Mouse (Mus musculus) CD4-positive, CD25-positive, alpha-beta regulatory T cell, adult 4 months (primary cell): Measurements from ENCODE around the gene Lenep. TPM values are rescaled to one million over a fixed set of nuclear protein-coding genes. Genes with fewer than 3 reads are reported as not detected.

Experiments
- ATAC-seq: one replicate; pipeline ENCODE4 v1.8.0; 2017
- polyA plus RNA-seq, 2 experiments: library from polyadenylated mRNA; unstranded; fragments of 100-300 nt; shearing (Covaris generic); gene quantifications; one replicate each; pipeline ENCODE4 v1.2.1; 2017

The Lenep gene
- polyA plus RNA-seq, 2 experiments from 2014 or later = 5.3 TPM; not detected in 1

DNA sequence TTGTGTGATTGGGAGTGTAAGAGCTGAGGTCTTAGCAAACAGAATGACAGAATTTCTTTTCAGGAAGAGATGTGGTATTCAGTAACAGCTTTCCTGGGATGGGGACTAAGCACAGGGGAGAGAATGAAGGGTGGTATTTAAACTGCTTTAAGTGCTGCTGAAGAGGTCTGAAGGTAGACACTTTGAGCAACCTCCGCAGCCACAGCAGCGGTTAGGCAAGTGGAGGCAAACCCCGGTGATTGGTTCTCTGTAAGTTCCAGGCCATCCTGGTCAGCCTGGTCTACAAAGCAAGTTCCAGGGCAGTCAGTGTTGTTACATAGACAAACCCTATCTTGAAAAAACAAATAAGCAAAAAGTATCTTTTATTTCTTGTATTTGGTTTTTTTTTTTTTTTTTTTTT, 17.4 kb upstream of the Lenep start:
- ATAC-seq = no peak

DNA sequence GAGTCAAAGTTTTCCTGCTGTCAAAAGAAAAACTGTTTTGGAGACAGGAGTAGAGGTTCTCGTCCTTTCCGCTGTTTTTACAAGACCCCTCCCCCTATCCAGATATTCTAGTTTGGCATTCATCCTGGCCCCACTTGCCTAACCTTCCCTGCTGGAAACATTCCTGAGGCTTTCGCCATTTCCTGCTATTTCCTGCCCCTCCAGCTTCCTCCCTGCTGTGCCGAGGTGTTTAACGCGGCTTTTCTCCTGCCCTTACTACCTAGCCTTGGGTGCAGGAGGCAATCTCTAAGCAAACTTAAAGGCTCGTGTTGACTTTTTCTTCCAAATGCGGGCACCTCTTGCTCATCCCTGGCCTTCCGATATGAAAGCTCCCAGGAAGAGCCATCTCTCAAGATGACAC, 17.0 kb upstream of the Lenep start:
- no peak for ATAC-seq

DNA sequence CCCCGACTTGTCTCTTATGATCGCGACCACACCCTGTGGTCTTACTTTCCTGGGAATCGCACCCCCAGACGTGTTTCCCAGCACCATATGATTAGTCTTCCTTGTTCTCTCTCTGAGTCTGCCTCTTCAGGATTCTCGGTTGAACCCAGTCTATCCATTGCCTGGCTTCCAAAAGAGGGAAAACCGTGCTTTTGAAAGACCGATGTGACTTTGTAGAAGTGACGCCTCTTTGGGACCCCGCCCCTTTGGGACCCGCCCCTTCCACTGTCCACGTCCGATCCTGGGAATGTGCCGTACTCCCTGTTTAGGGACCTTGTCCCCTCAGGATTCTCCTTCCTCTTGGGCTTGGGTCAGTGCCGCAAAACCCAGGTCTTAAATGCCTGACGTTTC, 16.3 kb upstream of the Lenep start:
- no peak for ATAC-seq

DNA sequence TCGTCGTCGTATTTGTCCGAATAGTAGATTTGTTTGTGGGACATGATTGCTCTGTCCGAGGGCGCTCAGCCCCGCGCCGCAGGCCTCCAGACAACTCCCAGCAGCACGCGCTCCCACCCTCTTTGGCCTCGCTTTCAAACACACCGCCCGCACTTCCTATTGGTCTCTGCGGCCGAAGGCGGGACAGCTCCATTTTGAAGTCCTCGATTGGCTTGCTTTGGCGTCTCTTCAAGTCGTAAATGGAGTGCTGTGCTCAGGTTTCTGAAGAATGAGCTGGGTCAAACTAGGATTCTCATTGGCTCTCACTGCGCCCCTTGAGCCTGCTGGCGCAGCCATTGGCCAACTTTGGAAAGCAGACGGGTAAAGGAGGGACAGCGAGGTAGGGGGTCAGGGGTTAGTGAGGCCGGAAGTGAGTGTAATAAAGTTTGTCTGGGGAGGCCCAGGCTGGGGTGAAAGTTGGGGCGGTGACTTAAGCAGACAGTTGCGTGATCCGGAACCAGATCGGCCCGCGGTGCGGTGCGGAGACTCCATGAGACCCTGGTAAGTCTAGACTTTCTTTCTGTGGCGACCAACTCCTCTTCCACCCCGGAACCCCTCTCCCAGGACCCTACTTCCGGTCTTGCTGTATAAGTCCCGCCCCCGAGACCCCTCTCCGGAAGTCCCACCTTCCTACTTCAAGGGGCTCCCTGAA, 15.7 kb upstream of the Lenep start, which contains the start of the genes Cks1b and Shc1:
Gene Cks1b, minus strand, starts transcription at position 214 of the 691 bp plus-strand sequence.
Gene Shc1, plus strand, starts transcription at position 274 of the 691 bp plus-strand sequence.
- ATAC-seq = peak; percentile 98

DNA sequence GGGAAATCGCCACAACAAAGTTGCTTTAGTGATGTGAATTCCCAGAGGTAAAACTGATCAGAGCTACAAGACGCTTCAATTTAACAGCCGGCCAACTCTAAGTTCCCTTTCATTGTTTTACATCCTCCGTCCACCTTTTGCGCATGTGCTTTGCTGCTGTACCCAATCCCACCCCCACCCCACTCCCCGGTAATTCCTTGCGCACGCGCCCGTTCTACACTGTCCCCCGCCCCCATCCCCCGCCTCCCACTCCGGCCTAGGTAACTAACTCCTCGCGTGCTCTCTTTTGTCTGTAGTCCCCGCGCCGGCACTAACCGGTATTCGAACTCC, 15.2 kb upstream of the Lenep start:
- ATAC-seq = no peak

DNA sequence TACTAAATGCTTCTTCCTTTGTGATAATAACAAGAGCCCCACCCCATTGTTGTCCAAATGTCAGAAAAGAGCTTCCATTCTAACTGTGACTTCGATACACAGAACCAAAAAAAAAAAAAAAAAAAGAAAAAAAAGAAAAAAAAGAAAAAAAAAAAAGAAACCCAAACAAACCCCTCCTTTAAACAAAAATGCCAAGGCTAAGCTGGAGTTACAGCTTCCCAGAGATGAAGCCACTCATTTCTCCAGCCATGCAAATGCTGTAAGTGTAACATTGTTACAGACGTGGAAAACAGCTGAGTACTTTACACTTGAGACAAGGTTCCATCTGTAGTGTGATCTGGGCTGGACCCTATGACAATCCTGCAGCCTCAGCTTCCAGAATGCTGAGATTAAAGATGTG, 14.5 kb upstream of the Lenep start:
- no peak for ATAC-seq

DNA sequence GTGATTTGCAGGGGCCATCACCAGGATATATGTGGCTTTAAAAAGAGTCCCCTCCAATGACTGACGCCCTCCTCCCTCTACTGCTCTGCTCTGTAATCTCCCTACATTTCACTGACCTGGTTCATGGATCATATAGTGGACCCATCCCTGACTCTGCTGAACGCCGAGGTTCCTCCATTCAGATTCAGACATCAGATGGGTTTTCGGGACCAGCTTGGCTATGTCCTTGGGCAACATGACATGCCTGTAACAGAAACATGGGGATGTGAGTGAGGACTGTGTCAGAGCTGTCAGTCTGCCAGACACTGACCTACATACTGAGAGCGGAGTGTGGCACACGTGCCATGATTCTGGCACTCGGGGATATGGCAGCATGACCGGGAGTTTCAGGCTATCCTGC, 13.6 kb upstream of the Lenep start:
- no peak for ATAC-seq

DNA sequence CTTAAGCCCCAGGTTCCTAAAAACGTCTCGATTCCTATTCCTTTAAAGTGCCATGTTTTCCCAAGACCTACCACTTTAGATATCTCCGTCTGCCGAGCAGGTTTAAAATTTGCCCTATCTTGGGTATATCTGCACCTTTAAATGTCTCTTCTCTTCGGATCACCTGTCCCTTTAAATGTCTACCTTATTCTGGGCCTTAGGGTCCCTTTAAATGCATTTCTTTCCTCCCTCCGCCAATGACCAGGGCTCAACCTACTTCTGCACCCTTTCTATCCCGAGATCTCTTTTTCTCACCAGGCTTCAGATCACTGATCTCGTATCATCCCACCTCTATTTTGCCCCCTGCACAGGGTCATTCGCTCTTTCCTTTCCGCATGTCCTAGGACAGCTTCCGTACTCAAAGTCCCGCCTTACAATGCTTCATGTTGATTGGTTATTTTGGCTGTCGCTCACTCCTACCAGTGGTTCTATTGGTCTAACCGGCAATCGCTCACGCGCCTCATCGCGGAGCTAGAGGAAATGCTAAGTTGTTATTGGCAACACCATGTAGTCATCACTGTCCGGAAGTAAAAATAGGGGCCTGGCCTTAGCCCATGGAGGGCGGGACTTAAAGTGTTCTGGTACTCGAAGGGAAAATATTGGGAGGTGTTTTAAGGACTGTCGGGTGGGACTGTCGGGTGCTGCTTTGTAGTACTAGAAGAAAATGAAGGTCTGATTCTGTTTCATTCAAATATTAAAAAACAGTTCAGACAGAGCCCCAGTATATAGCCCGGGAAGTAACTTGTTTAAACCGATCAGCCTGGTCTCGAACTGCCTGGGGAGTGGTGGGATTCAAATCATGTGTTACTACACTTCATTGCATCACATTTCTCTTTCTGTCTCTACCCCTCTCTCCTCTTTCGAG, 9.1 kb upstream of the Lenep start, which contains the start of gene Flad1:
Gene Flad1, minus strand, starts transcription at position 381 of the 904 bp plus-strand sequence.
- ATAC-seq = peak; percentile 100

DNA sequence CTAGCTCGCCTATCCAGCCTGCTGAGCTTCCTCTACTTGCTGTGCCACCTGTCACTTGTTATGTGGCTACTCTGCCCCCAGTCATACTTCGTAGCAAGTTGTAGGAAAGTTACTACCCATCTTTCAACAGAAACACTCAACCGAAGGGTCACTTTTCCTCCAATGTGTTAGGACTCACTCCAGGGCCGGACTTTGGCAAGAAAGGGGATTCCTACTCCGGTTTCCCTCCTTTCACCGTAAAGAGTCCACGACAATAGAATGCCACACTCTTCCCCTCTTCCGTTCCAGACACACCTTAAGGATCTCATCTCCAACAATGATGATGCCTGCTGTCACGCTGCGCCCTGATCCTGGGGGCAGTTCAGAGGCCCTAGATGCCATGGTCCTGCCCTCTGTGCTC, 8.3 kb upstream of the Lenep start:
- ATAC-seq = no peak

DNA sequence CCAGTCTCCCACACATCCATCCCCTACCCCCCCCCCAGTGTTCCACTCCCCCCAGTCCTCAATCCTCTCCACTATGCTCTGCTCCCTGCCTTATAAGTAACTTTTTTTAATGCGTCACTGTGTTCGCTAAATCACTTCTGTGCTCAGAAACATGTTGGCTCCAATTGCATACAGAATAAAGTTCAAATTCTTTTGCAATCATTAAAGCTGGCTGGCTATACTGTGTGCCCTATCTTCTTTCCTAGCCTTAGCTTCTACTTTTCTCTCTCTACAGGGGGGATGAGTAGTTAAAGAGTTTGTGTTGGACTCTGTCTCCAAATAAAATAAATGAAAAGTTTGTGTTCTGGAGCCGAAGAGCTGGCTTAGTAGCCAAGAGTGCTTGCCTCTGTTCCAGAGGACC, 7.1 kb upstream of the Lenep start:
- no peak for ATAC-seq

DNA sequence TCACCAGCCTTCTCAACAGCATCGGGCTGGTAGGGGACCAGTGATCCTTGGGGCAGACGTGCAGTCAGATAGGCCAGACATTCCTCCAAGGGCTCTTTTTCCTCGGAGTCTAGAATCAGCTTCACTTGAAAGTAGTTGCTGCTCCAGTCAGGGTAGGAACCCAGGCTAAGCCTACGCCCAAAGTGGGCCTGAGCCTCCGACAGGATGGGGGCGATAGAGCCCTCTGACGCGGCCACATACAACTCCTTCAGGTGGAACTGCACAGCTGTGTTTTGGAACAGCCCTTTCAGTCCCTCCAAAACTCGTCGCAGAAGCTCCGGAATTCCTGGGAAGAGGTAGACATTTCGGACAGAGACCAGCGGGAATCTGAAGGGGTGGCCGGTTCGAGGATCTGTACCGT, 5.9 kb upstream of the Lenep start:
- no peak for ATAC-seq

DNA sequence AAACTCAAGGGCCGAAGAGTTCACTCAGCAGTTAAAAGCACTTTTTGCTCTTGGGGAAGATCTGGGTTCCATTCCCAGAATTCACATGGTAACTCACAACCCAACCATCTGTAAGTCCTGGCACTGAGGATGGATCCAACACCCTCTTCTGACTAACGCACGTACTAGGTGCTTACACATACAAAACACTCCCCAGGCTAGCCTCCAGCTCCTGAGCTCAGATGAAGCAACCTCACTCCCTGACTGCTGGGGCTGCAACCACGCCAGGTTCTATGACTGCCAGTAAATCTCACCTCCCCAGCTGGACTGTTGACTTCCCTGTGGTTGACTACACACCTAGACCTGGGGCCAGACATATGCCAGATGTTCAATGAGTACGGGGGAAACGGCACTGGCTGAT, 4.3 kb upstream of the Lenep start:
- ATAC-seq = no peak

DNA sequence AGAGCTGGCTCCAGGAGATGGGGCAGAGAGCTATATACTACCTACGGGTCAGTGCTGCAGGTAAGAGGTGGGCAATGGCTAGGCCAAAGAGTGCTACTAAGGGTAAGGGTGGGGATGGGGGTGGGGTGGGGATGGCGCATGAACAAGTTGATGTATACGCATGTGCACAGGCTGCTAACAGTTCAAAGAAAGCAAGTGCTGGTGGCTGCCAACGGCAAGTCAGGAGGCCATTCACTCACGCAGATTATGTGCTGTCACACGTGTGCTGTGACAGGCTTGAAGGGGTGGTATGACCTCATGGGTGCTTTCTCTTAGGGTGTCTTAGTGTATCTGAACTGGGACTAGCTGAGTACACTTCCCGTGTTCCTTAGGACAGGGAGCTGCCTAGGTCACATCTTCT, 1.3 kb downstream of the Lenep start:
- ATAC-seq = no peak

DNA sequence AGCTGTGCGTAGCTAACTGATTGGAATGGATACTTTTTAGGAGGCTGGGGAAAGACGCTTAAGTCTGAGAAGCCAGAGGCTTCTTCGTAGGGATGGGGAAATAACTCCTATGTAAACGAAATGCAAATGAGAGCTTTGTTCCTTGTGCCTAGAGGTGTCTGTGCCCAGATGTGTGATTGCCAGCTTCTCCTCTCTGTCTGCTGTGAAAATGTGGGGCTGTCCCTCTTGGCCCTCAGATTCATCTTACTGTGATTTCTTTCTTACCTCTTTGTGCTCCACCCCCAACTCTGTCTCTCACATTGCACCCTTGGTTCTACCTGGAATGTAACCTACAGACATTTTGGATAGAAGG, 6.0 kb downstream of the Lenep start:
- no peak for ATAC-seq

DNA sequence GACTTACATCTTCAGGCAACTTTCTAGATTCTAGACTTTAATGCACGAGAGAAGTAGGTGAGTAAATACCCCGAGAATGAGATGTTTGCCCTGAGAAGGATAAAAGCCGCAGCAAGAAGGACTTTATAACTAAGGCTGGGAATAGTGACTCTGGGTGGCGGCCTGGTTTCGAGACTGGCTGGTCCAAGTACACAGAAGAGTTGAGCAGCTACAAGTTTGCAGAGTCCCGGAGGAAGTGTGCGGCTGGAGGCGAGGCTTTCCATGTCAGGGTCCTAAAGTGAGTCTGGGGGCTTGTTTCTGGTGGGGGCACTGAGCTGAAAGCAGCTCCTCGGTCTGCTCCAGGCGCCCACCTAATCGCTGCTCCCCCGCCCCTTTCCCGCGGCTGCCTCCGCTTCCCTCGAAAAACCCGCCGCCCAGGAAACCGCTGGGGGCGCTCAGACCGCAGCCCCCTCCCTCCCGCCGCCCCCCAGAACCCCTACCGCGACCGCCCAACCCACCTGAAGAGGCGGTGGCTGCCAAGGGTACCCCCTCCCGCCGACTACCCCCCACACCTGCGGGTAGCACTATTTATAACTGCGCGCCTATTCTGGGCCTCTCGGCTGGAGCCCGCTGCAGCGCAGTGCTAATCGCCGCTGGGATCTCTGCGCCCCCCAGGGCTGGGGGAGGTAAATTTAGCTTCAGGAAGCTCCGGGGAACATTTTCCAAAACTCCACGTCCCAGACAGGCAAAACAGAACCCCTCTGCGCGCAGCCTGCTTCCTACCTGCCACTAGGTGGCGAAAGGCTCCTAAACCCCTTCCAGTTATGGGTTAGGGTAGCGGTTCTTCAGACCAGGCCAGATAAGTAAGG, 6.6 kb downstream of the Lenep start:
- ATAC-seq = no peak

DNA sequence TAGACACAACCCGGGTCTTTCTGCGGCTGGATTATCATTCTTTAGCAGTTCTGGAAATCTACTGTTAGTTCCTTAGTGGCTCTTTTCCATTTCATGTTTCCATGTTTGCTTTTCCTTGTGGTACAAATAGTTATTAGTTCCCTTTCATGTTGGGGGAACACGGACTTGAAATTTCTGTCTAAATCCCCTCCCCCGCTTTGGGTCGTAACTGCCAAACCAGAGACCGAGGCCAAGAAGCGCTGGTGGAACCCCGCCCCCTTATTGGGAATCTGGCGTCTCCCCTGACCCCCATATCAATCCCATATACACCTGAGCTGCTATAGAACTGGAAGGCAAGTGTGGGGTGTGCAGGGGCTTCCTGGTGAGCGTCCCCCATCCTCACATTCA, 7.2 kb downstream of the Lenep start:
- no peak for ATAC-seq

DNA sequence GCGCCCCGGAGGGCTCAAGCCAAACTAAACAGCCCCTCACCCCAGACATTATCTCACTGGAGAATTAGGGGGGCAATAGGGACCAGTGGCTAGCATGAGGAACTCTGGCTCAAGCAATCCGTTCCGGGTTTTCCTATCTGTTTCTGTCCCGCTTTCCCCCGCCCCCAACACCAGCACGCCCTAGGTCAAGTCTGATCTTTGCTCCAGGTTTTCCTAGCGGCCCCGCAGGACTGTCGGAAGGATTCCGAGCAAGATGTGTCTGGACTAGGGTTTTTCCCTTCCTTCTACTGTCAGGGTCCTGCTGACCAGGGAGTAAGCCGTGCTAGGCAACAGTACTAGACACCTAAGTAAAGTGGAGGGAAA, 7.7 kb downstream of the Lenep start:
- no peak for ATAC-seq

DNA sequence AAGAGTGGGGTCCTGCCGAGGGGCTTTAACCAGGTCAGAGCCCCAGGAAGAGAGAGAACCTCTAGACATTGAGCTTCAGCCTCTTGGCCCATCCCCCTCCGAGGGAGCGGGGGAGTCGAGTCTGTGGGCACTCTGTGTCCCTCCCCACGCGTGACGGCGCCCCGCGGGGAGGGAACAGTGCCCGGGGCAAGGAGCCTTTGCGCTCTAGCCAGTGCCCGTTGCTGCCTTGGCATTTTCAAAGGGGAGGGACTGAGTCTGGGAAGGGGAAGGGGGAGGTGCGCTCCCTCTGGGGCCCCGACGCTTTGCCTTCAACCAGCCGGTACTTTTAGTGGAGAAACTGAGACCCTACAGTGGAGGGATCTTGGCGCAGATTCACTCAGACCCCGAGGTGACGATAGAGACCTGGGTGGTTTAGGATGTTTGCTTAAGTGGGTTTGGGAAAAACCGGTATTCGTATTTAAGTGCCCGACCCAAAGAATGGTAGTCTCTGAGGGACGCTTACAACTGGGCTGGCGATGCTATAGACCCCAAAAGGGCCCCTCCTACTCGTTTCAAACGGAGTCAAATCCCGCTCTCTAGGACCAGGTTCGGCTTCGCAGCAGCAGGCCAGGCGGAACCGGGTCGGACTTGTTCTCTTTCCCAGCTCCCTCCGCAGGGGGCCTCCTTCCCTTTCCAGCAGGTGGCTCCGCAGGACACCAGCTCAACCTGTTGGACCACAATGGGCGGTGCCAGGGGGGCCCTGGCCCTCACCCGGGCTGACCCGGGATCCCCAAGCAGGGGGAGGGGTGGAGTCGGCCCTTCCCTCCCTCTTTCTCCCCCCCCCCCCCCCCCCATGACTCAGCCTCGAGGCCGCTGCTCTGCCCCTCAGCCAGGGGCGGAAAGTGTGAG, 8.3 kb downstream of the Lenep start, which contains the start of gene Zbtb7b:
Gene Zbtb7b, minus strand, starts transcription at position 771 of the 888 bp plus-strand sequence.
- peak; percentile 13 for ATAC-seq

DNA sequence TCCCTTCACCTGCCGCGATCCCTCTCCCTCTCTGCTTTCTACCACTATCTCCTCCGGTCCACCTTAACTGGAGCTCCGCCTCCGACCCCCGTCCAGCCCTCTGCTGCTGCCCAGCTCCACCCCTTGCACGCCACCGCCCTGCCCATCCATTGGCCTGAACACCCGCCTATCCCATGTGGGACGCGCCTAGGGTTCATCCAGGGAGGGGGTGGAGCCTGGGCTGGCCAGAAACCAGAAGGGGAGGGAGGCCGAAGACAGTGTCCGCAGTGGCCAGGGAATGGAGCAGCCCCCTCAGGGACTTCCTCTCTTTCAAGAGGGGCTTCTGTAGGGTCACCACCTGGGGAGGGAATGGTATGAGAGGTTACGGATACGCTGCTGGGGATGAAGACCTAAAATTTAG, 9.0 kb downstream of the Lenep start:
- peak; percentile 78 for ATAC-seq

DNA sequence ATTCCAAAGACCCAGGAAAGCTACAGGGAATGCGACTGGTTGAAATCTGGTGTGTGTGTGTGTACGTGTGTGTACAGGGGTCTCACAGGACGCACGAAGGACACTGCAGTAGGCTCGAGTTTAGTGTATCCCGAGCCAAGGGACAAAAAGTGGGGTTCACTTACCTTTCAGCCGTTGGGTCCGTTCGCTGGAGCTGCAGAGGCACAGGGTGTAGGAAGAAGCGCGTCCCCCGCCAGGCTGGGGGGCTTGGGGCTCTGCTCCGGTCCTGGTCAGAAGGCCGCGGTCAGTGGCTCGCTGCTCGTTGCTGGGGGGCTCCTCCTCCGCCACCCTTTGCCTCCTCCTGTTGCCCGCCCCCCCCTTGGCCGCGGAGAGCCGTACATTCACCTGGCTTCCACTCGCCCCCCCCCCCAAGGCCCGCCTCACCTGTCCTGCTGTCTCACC, 9.7 kb downstream of the Lenep start:
- ATAC-seq = no peak

DNA sequence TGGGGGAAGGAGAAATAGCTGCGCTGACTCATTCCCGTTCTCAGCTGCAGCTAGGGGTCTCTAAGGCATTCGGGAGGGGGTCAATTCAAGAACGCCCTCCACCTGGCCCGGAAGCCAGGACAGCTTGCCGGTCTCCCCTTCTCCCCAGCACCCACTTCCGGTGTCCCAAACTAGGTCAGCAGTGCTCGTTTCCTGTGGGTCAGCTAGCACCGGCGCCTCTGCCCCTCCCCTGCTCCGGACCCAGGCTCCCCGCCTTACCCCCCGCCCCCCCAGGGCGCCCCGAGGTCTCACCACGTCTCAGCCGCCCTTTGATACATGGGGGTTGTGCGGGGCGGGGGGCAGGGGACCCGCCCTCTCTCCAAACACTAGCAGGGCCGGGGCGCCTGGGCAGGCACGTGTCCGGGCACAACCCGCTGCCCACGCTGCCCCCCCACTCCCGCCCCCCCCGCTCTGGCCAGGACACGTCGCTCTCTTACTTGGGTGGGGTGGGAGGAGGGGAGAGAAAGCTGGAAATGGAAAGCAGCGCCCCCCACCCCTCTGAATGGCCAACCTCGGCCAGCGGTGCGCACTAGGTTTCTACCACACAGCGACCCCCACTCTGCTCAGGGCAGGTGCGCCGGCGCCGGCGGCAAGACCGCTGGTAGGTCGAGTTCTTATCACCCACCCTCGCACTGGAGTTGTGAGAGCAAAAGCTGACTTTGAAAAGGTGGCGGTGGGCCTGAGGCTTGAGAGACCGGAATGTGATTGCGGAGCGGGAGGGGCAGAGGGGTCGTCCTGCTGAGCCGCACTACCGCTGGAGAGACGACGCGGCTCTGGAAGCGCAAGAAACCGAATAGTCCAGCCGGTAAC, 10.7 kb downstream of the Lenep start:
- no peak for ATAC-seq
